Mouse (Mus musculus): Measurements from ENCODE around the gene Kcnt1. TPM values are rescaled to one million over a fixed set of nuclear protein-coding genes. Genes with fewer than 3 reads are reported as not detected.

Gene Kcnt1
- polyA plus RNA-seq, 1 experiment from 2014 or later: 3.3 TPM

Other genes starting within 250 kb of the Kcnt1 start
- 0.18 and 0.30 TPM in 2 replicates for gene Ccdc183, start 246.1 kb upstream of the Kcnt1 start, polyA plus RNA-seq (2014; fragmentation: Nextera tagmentation; extraction: Ambion mirVana)
- gene Tmem141, start 241.7 kb upstream of the Kcnt1 start, polyA plus RNA-seq (2014; fragmentation: Nextera tagmentation; extraction: Ambion mirVana): 27.9 and 32.8 TPM in 2 replicates
- gene Fcna, start 235.7 kb upstream of the Kcnt1 start, polyA plus RNA-seq (2014; fragmentation: Nextera tagmentation; extraction: Ambion mirVana): 2.0 and 3.7 TPM in 2 replicates
- gene Lcn8, start 210.6 kb upstream of the Kcnt1 start, polyA plus RNA-seq (2014; fragmentation: Nextera tagmentation; extraction: Ambion mirVana): not detected in 2 replicates
- gene Lcn5, start 205.8 kb upstream of the Kcnt1 start, polyA plus RNA-seq (2014; fragmentation: Nextera tagmentation; extraction: Ambion mirVana): not detected in 2 replicates
- gene Lcn6, start 186.9 kb upstream of the Kcnt1 start, polyA plus RNA-seq (2014; fragmentation: Nextera tagmentation; extraction: Ambion mirVana): not detected in 2 replicates
- not detected in 2 replicates for gene Lcn10, start 181.0 kb upstream of the Kcnt1 start, polyA plus RNA-seq (2014; fragmentation: Nextera tagmentation; extraction: Ambion mirVana)
- not detected in 2 replicates for gene Obp2a, start 163.7 kb upstream of the Kcnt1 start, polyA plus RNA-seq (2014; fragmentation: Nextera tagmentation; extraction: Ambion mirVana)
- 86.4 and 108 TPM in 2 replicates for gene Bmyc, start 157.0 kb upstream of the Kcnt1 start, polyA plus RNA-seq (2014; fragmentation: Nextera tagmentation; extraction: Ambion mirVana)
- not detected in 2 replicates for gene Obp2b, start 126.7 kb upstream of the Kcnt1 start, polyA plus RNA-seq (2014; fragmentation: Nextera tagmentation; extraction: Ambion mirVana)
- not detected in 2 replicates for gene Lcn3, start 98.2 kb upstream of the Kcnt1 start, polyA plus RNA-seq (2014; fragmentation: Nextera tagmentation; extraction: Ambion mirVana)
- not detected in 2 replicates for gene Lcn11, start 86.7 kb upstream of the Kcnt1 start, polyA plus RNA-seq (2014; fragmentation: Nextera tagmentation; extraction: Ambion mirVana)
- not detected in 2 replicates for gene Gm13539, start 81.5 kb upstream of the Kcnt1 start, polyA plus RNA-seq (2014; fragmentation: Nextera tagmentation; extraction: Ambion mirVana)
- gene Glt6d1, start 47.9 kb upstream of the Kcnt1 start, polyA plus RNA-seq (2014; fragmentation: Nextera tagmentation; extraction: Ambion mirVana): not detected in 2 replicates
- not detected in 2 replicates for gene Lcn9, start 40.6 kb upstream of the Kcnt1 start, polyA plus RNA-seq (2014; fragmentation: Nextera tagmentation; extraction: Ambion mirVana)
- not detected in 2 replicates for gene Sohlh1, start 16.5 kb upstream of the Kcnt1 start, polyA plus RNA-seq (2014; fragmentation: Nextera tagmentation; extraction: Ambion mirVana)
- 30.9 and 61.3 TPM in 2 replicates for gene Camsap1, start 119.5 kb downstream of the Kcnt1 start, polyA plus RNA-seq (2014; fragmentation: Nextera tagmentation; extraction: Ambion mirVana)
- gene Ubac1, start 158.0 kb downstream of the Kcnt1 start, polyA plus RNA-seq (2014; fragmentation: Nextera tagmentation; extraction: Ambion mirVana): 107 and 121 TPM in 2 replicates

Data from forebrain, embryonic 14.5 days (tissue).